Mouse (Mus musculus): ENCODE results near the gene Actr2. TPM values are rescaled to one million over a fixed set of nuclear protein-coding genes. Genes with fewer than 3 reads are reported as not detected.
"Not testable (repeated sequence)": the region's sequence is repeated elsewhere in the genome, so short reads cannot be mapped to it uniquely, and the experiment has no call there.

Gene Actr2
- polyA plus RNA-seq, 1 experiment from 2014 or later: 228 TPM

GRCm38 (mm10) chr11:20085635-20086034 lies 27.1 kb downstream of the Actr2 start:
- WGBS (ENCODE audit: missing documents): 95% methylated on average over 2 of the region's 2 CpGs
- H3K36me3 ChIP-seq (ENCODE audit: inconsistent target): peaks cover 50% of the 10 kb centered on the region
- H3K4me3 ChIP-seq (ENCODE audit: inconsistent target): no peak overlapping the region
- H3K27ac ChIP-seq: no peak overlapping the region
- peaks cover 100% of the 10 kb centered on the region for H3K79me2 ChIP-seq (ENCODE audit: inconsistent target)

DNA sequence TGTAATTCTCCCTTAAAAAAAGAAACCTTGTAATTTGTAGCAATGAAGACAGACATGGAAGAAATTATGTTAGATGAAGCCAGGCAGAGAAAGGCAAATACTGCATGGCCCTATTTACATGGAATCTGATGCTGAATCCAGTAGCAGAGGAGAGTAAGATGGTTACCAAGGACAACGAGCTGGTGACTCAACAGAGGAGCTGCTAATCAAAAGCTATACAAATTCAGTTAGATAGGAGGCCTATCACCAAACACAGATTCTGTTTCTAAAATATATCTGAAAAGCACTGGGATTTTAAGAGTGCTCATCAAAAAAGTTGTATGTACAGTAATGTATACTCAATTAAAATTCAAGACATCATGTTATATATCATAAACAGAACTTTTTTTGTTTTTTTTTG lies 37.3 kb downstream of the Actr2 start:
- peaks cover 100% of the 10 kb centered on the region for H3K79me2 ChIP-seq (ENCODE audit: inconsistent target)
- H3K27ac ChIP-seq: no peak overlapping the region
- WGBS (ENCODE audit: missing documents): 100% methylated on average over 1 of the region's 1 CpGs
- peaks cover 72% of the 10 kb centered on the region for H3K36me3 ChIP-seq (ENCODE audit: inconsistent target)
- H3K4me3 ChIP-seq (ENCODE audit: inconsistent target): no peak overlapping the region

- Histone ChIP-seq H3K36me3 (ENCODE audit: inconsistent target) (peaks cover 62% of the 10 kb centered on the region), H3K79me2 (ENCODE audit: inconsistent target) (peaks cover 91% of the 10 kb centered on the region), H3K27ac (no peak overlapping the region), H3K4me3 (ENCODE audit: inconsistent target) (no peak overlapping the region)
- WGBS (ENCODE audit: missing documents): 96% methylated on average over 5 of the region's 5 CpGs
These were observed 39.9 kb downstream of the Actr2 start for GRCm38 (mm10) chr11:20072826-20073225.

DNA sequence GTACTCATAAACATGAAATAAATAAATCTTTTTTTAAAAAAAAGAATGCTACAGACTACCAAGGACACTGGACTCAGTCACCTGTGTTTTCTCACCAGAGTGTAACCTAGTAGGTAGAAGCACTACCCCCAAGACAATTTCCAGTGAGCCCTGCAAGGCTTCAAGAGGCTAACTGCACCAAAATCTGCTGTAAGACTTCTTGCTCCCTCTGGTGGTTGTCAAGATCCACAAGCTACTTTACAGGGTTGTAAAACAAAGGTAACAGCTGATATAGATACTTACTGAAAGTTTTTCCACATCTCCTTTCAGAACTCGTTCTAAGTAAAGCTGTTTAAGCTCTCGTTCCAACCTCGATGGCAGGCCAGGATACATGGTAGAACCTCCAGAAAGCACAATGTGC lies 40.5 kb downstream of the Actr2 start:
- 92% methylated on average over 3 of the region's 3 CpGs for WGBS (ENCODE audit: missing documents)
- Histone ChIP-seq H3K36me3 (ENCODE audit: inconsistent target) (peaks cover 61% of the 10 kb centered on the region), H3K27ac (no peak overlapping the region), H3K4me3 (ENCODE audit: inconsistent target) (no peak overlapping the region), H3K79me2 (ENCODE audit: inconsistent target) (peaks cover 91% of the 10 kb centered on the region)

GRCm38 (mm10) chr11:20068346-20069004 lies 44.2 kb downstream of the Actr2 start:
- no peak overlapping the region for H3K4me3 ChIP-seq (ENCODE audit: inconsistent target)
- H3K36me3 ChIP-seq (ENCODE audit: inconsistent target): peaks cover 75% of the 10 kb centered on the region
- 96% methylated on average over 6 of the region's 6 CpGs for WGBS (ENCODE audit: missing documents)
- H3K27ac ChIP-seq: no peak overlapping the region
- peaks cover 82% of the 10 kb centered on the region for H3K79me2 ChIP-seq (ENCODE audit: inconsistent target)

GRCm38 (mm10) chr11:20067521-20067920 lies 45.2 kb downstream of the Actr2 start:
- H3K4me3 ChIP-seq (ENCODE audit: inconsistent target): no peak overlapping the region
- H3K36me3 ChIP-seq (ENCODE audit: inconsistent target): peaks cover 68% of the 10 kb centered on the region
- H3K27ac ChIP-seq: no peak overlapping the region
- WGBS (ENCODE audit: missing documents): 60% methylated on average over 1 of the region's 1 CpGs
- peaks cover 73% of the 10 kb centered on the region for H3K79me2 ChIP-seq (ENCODE audit: inconsistent target)

DNA sequence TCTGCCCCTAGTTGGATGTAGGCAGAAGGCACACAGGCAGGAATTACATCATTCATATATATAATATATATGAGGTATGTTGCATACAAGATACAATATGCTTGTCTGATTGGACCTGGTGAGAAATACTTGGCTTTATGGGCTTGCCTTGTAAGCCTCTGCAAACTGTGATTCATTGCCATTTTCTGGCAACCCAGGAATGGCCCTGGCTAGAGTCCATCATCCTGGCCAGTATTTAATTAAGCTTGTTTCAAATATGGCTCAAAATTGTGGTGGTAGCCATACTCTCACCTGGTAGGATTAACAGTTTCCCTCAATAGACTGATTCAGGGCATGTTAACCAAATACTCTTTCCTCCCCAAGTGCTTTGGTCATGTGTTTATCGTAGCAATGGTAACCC lies 46.6 kb downstream of the Actr2 start:
- no peak overlapping the region for H3K27ac ChIP-seq
- WGBS (ENCODE audit: missing documents): 100% methylated on average over 1 of the region's 1 CpGs
- peaks cover 67% of the 10 kb centered on the region for H3K36me3 ChIP-seq (ENCODE audit: inconsistent target)
- no peak overlapping the region for H3K4me3 ChIP-seq (ENCODE audit: inconsistent target)
- H3K79me2 ChIP-seq (ENCODE audit: inconsistent target): peaks cover 58% of the 10 kb centered on the region

DNA sequence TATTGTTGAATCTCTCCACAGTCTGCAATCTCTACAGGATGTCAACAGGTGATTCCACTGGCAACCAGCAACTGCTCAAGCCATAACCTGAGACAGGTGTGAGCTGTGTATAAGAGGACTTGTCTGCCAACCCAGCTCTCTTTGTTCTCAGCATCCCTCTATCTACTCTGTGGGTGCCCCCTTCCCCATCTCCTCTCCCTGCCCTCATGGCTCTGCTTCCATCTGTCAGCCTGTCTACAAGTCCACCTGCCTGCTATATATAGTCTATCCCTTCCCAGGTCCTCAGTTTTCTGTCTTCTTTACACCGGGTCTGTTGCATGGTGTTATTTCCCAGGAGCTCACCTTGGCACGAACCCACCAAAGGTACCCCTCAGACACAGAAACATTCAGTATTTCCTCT lies 47.8 kb downstream of the Actr2 start:
- H3K36me3 ChIP-seq (ENCODE audit: inconsistent target): peaks cover 73% of the 10 kb centered on the region
- H3K79me2 ChIP-seq (ENCODE audit: inconsistent target): peaks cover 47% of the 10 kb centered on the region
- H3K27ac ChIP-seq: no peak overlapping the region
- H3K4me3 ChIP-seq (ENCODE audit: inconsistent target): no peak overlapping the region
- WGBS (ENCODE audit: missing documents): 94% methylated on average over 2 of the region's 2 CpGs

- H3K36me3 ChIP-seq (ENCODE audit: inconsistent target): peaks cover 73% of the 10 kb centered on the region
- not testable (repeated sequence) for H3K27ac ChIP-seq; H3K4me3 ChIP-seq (ENCODE audit: inconsistent target)
- 94% methylated on average over 2 of the region's 2 CpGs for WGBS (ENCODE audit: missing documents)
- peaks cover 40% of the 10 kb centered on the region for H3K79me2 ChIP-seq (ENCODE audit: inconsistent target)
These were observed 48.6 kb downstream of the Actr2 start for GRCm38 (mm10) chr11:20064086-20064485.

GRCm38 (mm10) chr11:20062801-20063200 lies 49.9 kb downstream of the Actr2 start:
- peaks cover 34% of the 10 kb centered on the region for H3K79me2 ChIP-seq (ENCODE audit: inconsistent target)
- peaks cover 79% of the 10 kb centered on the region for H3K36me3 ChIP-seq (ENCODE audit: inconsistent target)
- H3K27ac ChIP-seq; H3K4me3 ChIP-seq (ENCODE audit: inconsistent target): not testable (repeated sequence)
- WGBS (ENCODE audit: missing documents): 97% methylated on average over 9 of the region's 9 CpGs

DNA sequence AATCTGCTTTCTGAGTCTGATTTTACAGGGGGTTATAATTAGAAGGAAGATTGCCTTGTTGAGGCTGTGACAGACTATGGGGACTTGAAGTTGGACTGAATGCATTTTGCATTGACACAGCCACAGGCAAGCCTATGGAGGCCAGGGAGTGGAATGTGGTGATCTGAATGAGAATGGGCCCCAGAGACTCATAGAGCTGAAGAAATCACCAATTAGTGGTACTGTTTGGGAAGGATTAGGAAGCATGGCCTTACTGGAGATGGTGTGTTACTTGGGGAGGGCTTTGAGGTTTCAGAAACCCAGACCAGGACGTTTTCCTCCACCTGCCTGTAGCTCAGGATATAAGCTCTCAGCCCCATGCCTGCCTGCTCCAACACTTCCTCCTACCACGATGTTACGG lies 53.0 kb downstream of the Actr2 start:
- Histone ChIP-seq H3K79me2 (ENCODE audit: inconsistent target) (peaks cover 4% of the 10 kb centered on the region; the same call in 1 of the 2 replicates), H3K4me3 (ENCODE audit: inconsistent target) (no peak overlapping the region), H3K27ac (no peak overlapping the region), H3K36me3 (ENCODE audit: inconsistent target) (peaks cover 68% of the 10 kb centered on the region)
- WGBS (ENCODE audit: missing documents): 89% methylated on average over 3 of the region's 3 CpGs

GRCm38 (mm10) chr11:20057429-20057828 lies 55.3 kb downstream of the Actr2 start:
- Histone ChIP-seq H3K79me2 (ENCODE audit: inconsistent target) (no peaks in the 10 kb centered on the region), H3K36me3 (ENCODE audit: inconsistent target) (peaks cover 53% of the 10 kb centered on the region), H3K4me3 (ENCODE audit: inconsistent target) (no peak overlapping the region), H3K27ac (no peak overlapping the region)
- 86% methylated on average over 2 of the region's 2 CpGs for WGBS (ENCODE audit: missing documents)

- WGBS (ENCODE audit: missing documents): 100% methylated on average over 1 of the region's 1 CpGs
- Histone ChIP-seq H3K27ac (no peak overlapping the region), H3K4me3 (ENCODE audit: inconsistent target) (no peak overlapping the region), H3K36me3 (ENCODE audit: inconsistent target) (peaks cover 44% of the 10 kb centered on the region), H3K79me2 (ENCODE audit: inconsistent target) (no peaks in the 10 kb centered on the region)
These were observed 56.5 kb downstream of the Actr2 start for GRCm38 (mm10) chr11:20056168-20056567.

GRCm38 (mm10) chr11:20054617-20055016 lies 58.1 kb downstream of the Actr2 start:
- WGBS (ENCODE audit: missing documents): 83% methylated on average over 3 of the region's 5 CpGs
- no peak overlapping the region for H3K27ac ChIP-seq
- peaks cover 29% of the 10 kb centered on the region for H3K36me3 ChIP-seq (ENCODE audit: inconsistent target)
- H3K4me3 ChIP-seq (ENCODE audit: inconsistent target): no peak overlapping the region
- no peaks in the 10 kb centered on the region for H3K79me2 ChIP-seq (ENCODE audit: inconsistent target)

DNA sequence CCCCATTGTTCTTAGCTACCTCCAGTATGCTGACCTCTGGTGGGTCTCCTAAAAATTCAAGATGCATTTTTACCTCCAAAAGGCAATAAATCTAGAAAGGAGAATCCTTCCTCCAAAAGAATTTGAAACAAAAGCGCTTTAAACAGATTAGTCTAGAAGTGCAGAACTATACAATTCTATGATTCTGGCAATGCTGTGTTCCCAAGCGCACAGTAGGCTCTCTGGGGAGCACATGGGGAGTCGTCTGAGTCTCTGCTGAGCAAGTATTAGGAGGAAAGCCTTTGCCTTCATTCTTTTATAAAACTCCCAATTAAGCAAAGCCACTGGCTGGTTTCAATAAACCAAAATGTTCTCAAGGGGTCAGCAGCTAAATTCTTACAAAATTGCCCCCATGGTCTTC lies 58.8 kb downstream of the Actr2 start:
- Histone ChIP-seq H3K79me2 (ENCODE audit: inconsistent target) (no peaks in the 10 kb centered on the region), H3K36me3 (ENCODE audit: inconsistent target) (peaks cover 22% of the 10 kb centered on the region), H3K4me3 (ENCODE audit: inconsistent target) (no peak overlapping the region), H3K27ac (no peak overlapping the region)
- 97% methylated on average over 2 of the region's 3 CpGs for WGBS (ENCODE audit: missing documents)

Measured in macrophage (primary cell).